Mouse (Mus musculus) embryo, embryonic 11.5 days (tissue): ENCODE data around the gene Trmt6.
A peak's percentile ranks its signal among the peaks of the same experiment; 100 is the strongest.

Experiments used
- DNase-seq: peaks from one replicate; pipeline ENCODE4 v3.0.0-alpha.2; 2012; ENCODE audit warnings: low read depth, low spot score

The Trmt6 gene

GRCm38 (mm10) chr2:132815608-132816314 is at the start of gene Trmt6, which contains the start of gene Mcm8:
TSS of gene Trmt6 (minus strand) at chr2:132816055.
TSS of gene Mcm8 (plus strand) at chr2:132816141.
- DNase-seq, result peak; percentile 96

- DNase-seq, result no peak
Observed at GRCm38 (mm10) chr2:132863325-132863724, 47.5 kb upstream of the Trmt6 start.

GRCm38 (mm10) chr2:132861456-132861855 is 45.6 kb upstream of the Trmt6 start:
- no peak for DNase-seq

GRCm38 (mm10) chr2:132860435-132860834 is 44.6 kb upstream of the Trmt6 start:
- no peak for DNase-seq

GRCm38 (mm10) chr2:132856333-132856732 is 40.5 kb upstream of the Trmt6 start:
- no peak for DNase-seq

- DNase-seq, result no peak
Observed at GRCm38 (mm10) chr2:132853051-132853450, 37.2 kb upstream of the Trmt6 start.

GRCm38 (mm10) chr2:132849141-132849540 is 33.3 kb upstream of the Trmt6 start:
- no peak for DNase-seq

GRCm38 (mm10) chr2:132848361-132848760 is 32.5 kb upstream of the Trmt6 start:
- no peak for DNase-seq

- no peak for DNase-seq
Observed at GRCm38 (mm10) chr2:132847581-132847980, 31.7 kb upstream of the Trmt6 start.

- peak; percentile 91 for DNase-seq
Observed at GRCm38 (mm10) chr2:132846407-132847358, 30.8 kb upstream of the Trmt6 start, which contains the start of gene Crls1. TSS of gene Crls1 (plus strand) at chr2:132846666.

GRCm38 (mm10) chr2:132841071-132841470 is 25.2 kb upstream of the Trmt6 start:
- DNase-seq, result no peak

- no peak for DNase-seq
Observed at GRCm38 (mm10) chr2:132802976-132803375, 12.9 kb downstream of the Trmt6 start.

- DNase-seq, result no peak
Observed at GRCm38 (mm10) chr2:132794204-132794586, 21.7 kb downstream of the Trmt6 start.

GRCm38 (mm10) chr2:132793441-132794203 is 22.2 kb downstream of the Trmt6 start:
- DNase-seq, result no peak

GRCm38 (mm10) chr2:132784039-132784438 is 31.8 kb downstream of the Trmt6 start:
- no peak for DNase-seq

GRCm38 (mm10) chr2:132781439-132782068 is 34.3 kb downstream of the Trmt6 start:
- DNase-seq, result peak; percentile 89

- DNase-seq, result no peak
Observed at GRCm38 (mm10) chr2:132780978-132781377, 34.9 kb downstream of the Trmt6 start, which contains the start of gene Chgb. TSS of gene Chgb (plus strand) at chr2:132781278.

GRCm38 (mm10) chr2:132770822-132771221 is 45.0 kb downstream of the Trmt6 start:
- DNase-seq, result no peak

- DNase-seq, result no peak
Observed at GRCm38 (mm10) chr2:132757911-132758310, 57.9 kb downstream of the Trmt6 start.
